Mouse (Mus musculus) heart, embryonic 16.5 days (tissue): ENCODE measurements around the gene Atp2a3. TPM values are rescaled to one million over a fixed set of nuclear protein-coding genes. Genes with fewer than 3 reads are reported as not detected.
A peak's percentile ranks its signal among the peaks of the same experiment; 100 is the strongest.

Source experiments
- ATAC-seq: fragments of 200-750 bp; cut with Nextera tagmentation; replicated peaks from 2 replicates; pipeline ENCODE4 v1.8.0; 2017; ENCODE audit warnings: moderate number of reproducible peaks; ENCODE audit not compliant: insufficient read depth, low FRiP score; ENCODE audit errors: extremely low read depth
- H3K27ac ChIP-seq: fragments of 300-500 bp; sonication (generic); 2 replicates; pipeline ENCODE4 v1.5.1; 2014; ENCODE audit warnings: mild to moderate bottlenecking, low read length, control low read depth, moderate library complexity
- H3K27me3 ChIP-seq: fragments of 300-500 bp; sonication (generic); 2 replicates; pipeline ENCODE4 v1.6.1; 2014; ENCODE audit warnings: low read length, mixed read lengths; ENCODE audit not compliant: control insufficient read depth, insufficient read depth
- H3K36me3 ChIP-seq: fragments of 300-500 bp; sonication (generic); 2 replicates; pipeline ENCODE4 v1.6.1; 2014; ENCODE audit not compliant: control insufficient read depth, insufficient read depth
- H3K4me1 ChIP-seq: fragments of 300-500 bp; sonication (generic); 2 replicates; pipeline ENCODE4 v1.6.1; 2014; ENCODE audit warnings: low read length, mixed read lengths; ENCODE audit not compliant: control insufficient read depth, insufficient read depth
- H3K4me2 ChIP-seq: fragments of 300-500 bp; sonication (generic); 2 replicates; pipeline ENCODE4 v1.6.1; 2014; ENCODE audit warnings: low read depth, mild to moderate bottlenecking, control low read depth, low read length
- H3K4me3 ChIP-seq: fragments of 300-500 bp; sonication (generic); 2 replicates; pipeline ENCODE4 v1.5.1; 2014; ENCODE audit warnings: mild to moderate bottlenecking, control low read depth, low read length
- H3K9ac ChIP-seq: fragments of 300-500 bp; sonication (generic); 2 replicates; pipeline ENCODE4 v1.6.1; 2014; ENCODE audit warnings: low read length, control low read depth
- H3K9me3 ChIP-seq: fragments of 300-500 bp; sonication (generic); replicated peaks from 2 replicates; pipeline ENCODE4 v1.6.1; 2016; ENCODE audit warnings: low read length; ENCODE audit not compliant: control insufficient read depth
- WGBS: fragments of 180-500 bp; shearing (Covaris S2); extraction: QIAGEN DNeasy Blood & Tissue Kit; methylation state at CpG from one replicate; pipeline ENCODE4 v1.1.7; 2014; 5-methylcytosine and 5-hydroxymethylcytosine counted together
- polyA plus RNA-seq: library from polyadenylated mRNA; unstranded; fragments of >200 nt; fragmentation: Nextera tagmentation; extraction: Ambion mirVana; gene quantifications from 2 replicates; pipeline ENCODE4 v1.2.1, GENCODE M21; 2015

Gene Atp2a3
- 9.0 and 14.9 TPM in 2 replicates for polyA plus RNA-seq

- H3K4me2 ChIP-seq = peak within 1 kb of the TSS; percentile 74
- no peaks in the 10 kb centered on the region for H3K36me3 ChIP-seq
- ATAC-seq = peak; percentile 34; the same call in 1 of the 2 replicates
- H3K4me3 ChIP-seq = peak within 1 kb of the TSS; percentile 57
- H3K9ac ChIP-seq = peak within 1 kb of the TSS; percentile 46
- peaks cover 15% of the 10 kb centered on the region for H3K27me3 ChIP-seq
- no peaks in the 10 kb centered on the region for H3K9me3 ChIP-seq
- H3K27ac ChIP-seq = peak within 1 kb of the TSS; percentile 39; the same call in 1 of the 2 replicates
- peaks cover 23% of the 10 kb centered on the region for H3K4me1 ChIP-seq
- 4% methylated on average over 67 of the region's 70 CpGs for WGBS
These were observed at the start of gene Atp2a3 for GRCm38 (mm10) chr11:72961072-72961980. Gene Atp2a3 (plus strand): TSS chr11:72961169.

- Histone ChIP-seq H3K4me1 (no peaks in the 10 kb centered on the region), H3K27me3 (no peaks in the 10 kb centered on the region), H3K4me2 (no peak overlapping the region), H3K4me3 (no peak overlapping the region), H3K9me3 (no peaks in the 10 kb centered on the region), H3K9ac (no peak overlapping the region), H3K36me3 (peaks cover 42% of the 10 kb centered on the region), H3K27ac (no peak overlapping the region)
- no peak for ATAC-seq
- 76% methylated on average over 7 of the region's 7 CpGs for WGBS
These were observed 43.5 kb upstream of the Atp2a3 start for GRCm38 (mm10) chr11:72917299-72917996.

- Histone ChIP-seq H3K27me3 (no peaks in the 10 kb centered on the region), H3K27ac (no peak overlapping the region), H3K4me1 (no peaks in the 10 kb centered on the region), H3K36me3 (peaks cover 11% of the 10 kb centered on the region), H3K9ac (no peak overlapping the region), H3K4me3 (no peak overlapping the region), H3K4me2 (no peak overlapping the region), H3K9me3 (no peaks in the 10 kb centered on the region)
- 50% methylated on average over 4 of the region's 4 CpGs for WGBS
- ATAC-seq = no peak
These were observed 37.9 kb upstream of the Atp2a3 start for GRCm38 (mm10) chr11:72923116-72923515.

GRCm38 (mm10) chr11:72924458-72924857, 36.5 kb upstream of the Atp2a3 start:
- no peak overlapping the region for H3K9ac ChIP-seq
- H3K27ac ChIP-seq = no peak overlapping the region
- no peak overlapping the region for H3K4me2 ChIP-seq
- no peaks in the 10 kb centered on the region for H3K27me3 ChIP-seq
- no peak for ATAC-seq
- H3K4me3 ChIP-seq = no peak overlapping the region
- WGBS = 62% methylated on average over 1 of the region's 1 CpGs
- no peaks in the 10 kb centered on the region for H3K9me3 ChIP-seq
- H3K36me3 ChIP-seq = peaks cover 11% of the 10 kb centered on the region
- no peaks in the 10 kb centered on the region for H3K4me1 ChIP-seq

- Histone ChIP-seq H3K36me3 (peaks cover 8% of the 10 kb centered on the region), H3K4me1 (no peaks in the 10 kb centered on the region), H3K9me3 (no peaks in the 10 kb centered on the region), H3K4me2 (no peak overlapping the region), H3K27ac (no peak overlapping the region), H3K27me3 (no peaks in the 10 kb centered on the region), H3K4me3 (no peak overlapping the region), H3K9ac (no peak overlapping the region)
- 54% methylated on average over 2 of the region's 2 CpGs for WGBS
- no peak for ATAC-seq
These were observed 35.9 kb upstream of the Atp2a3 start for GRCm38 (mm10) chr11:72925067-72925466.

- H3K4me1 ChIP-seq = no peaks in the 10 kb centered on the region
- no peaks in the 10 kb centered on the region for H3K9me3 ChIP-seq
- 52% methylated on average over 13 of the region's 13 CpGs for WGBS
- no peak overlapping the region for H3K9ac ChIP-seq
- no peaks in the 10 kb centered on the region for H3K27me3 ChIP-seq
- ATAC-seq = no peak; the same call in 1 of the 2 replicates
- no peak overlapping the region for H3K4me3 ChIP-seq
- no peak overlapping the region for H3K4me2 ChIP-seq
- H3K36me3 ChIP-seq = peaks cover 8% of the 10 kb centered on the region
- H3K27ac ChIP-seq = no peak overlapping the region
These were observed 34.6 kb upstream of the Atp2a3 start for GRCm38 (mm10) chr11:72926226-72926890.

- 62% methylated on average over 2 of the region's 2 CpGs for WGBS
- H3K4me3 ChIP-seq = no peak overlapping the region
- ATAC-seq = no peak
- no peak overlapping the region for H3K4me2 ChIP-seq
- no peak overlapping the region for H3K27ac ChIP-seq
- H3K9me3 ChIP-seq = no peaks in the 10 kb centered on the region
- no peaks in the 10 kb centered on the region for H3K4me1 ChIP-seq
- H3K9ac ChIP-seq = no peak overlapping the region
- no peaks in the 10 kb centered on the region for H3K27me3 ChIP-seq
- peaks cover 5% of the 10 kb centered on the region; the same call in 1 of the 2 replicates for H3K36me3 ChIP-seq
These were observed 32.5 kb upstream of the Atp2a3 start for GRCm38 (mm10) chr11:72928516-72928915.

- ATAC-seq = peak; percentile 58
- H3K9ac ChIP-seq = peak overlapping the region; percentile 61
- peak overlapping the region; percentile 52 for H3K4me2 ChIP-seq
- no peaks in the 10 kb centered on the region for H3K36me3 ChIP-seq
- H3K27me3 ChIP-seq = no peaks in the 10 kb centered on the region; the same call in 1 of the 2 replicates
- H3K9me3 ChIP-seq = no peaks in the 10 kb centered on the region
- peaks cover 9% of the 10 kb centered on the region for H3K4me1 ChIP-seq
- H3K27ac ChIP-seq = peak overlapping the region; percentile 49
- WGBS = 27% methylated on average over 20 of the region's 20 CpGs
- H3K4me3 ChIP-seq = peak overlapping the region; percentile 62
These were observed 20.5 kb upstream of the Atp2a3 start for GRCm38 (mm10) chr11:72940208-72941143.
